In the genomic region with DNA sequence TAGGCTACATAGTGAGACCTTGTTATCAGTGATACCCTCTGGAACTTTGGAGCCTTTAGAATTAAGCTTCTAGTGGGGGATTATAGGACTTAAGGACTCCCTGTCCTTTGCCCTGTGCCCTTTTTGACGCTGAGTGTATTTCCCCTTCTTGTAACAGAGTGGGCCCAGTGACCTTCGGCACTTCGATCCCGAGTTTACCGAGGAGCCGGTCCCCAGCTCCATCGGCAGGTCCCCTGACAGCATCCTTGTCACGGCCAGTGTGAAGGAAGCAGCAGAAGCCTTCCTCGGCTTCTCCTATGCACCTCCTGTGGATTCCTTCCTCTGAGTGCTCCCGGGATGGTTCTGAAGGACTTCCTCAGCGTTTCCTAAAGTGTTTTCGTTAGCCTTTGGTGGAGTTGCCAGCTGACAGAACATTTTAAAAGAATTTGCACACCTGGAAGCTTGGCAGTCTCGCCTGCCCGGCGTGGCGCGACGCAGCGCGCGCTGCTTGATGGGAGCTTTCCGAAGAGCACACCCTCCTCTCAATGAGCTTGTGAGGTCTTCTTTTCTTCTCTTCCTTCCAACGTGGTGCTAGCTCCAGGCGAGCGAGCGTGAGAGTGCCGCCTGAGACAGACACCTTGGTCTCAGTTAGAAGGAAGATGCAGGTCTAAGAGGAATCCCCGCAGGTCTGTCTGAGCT, we compare ENCODE assay signal across 10 mouse cellular contexts.
A peak's percentile ranks its signal among the peaks of the same experiment; 100 is the strongest.
DNase-seq lines count a peak whose midpoint lies in the region; ATAC-seq and TF ChIP-seq lines count a peak whose summit lies in the region.
"Had no signal": no experiment of that assay in that cellular context is flagged by ENCODE, and none has a peak within 500 bp of the region (broad histone marks: within the 10 kb centered on the region; RNA-seq: fewer than 3 reads in every experiment).

No protein-coding gene starts in this region.

- no peaks in the 10 kb centered on the region for H3K9me3 ChIP-seq in stomach, postnatal 0 days (ENCODE audit: control insufficient read depth, low read length)

- peak; percentile 34 for DNase-seq in gastrocnemius, adult 2 months
- DNase-seq in gastrocnemius, postnatal 25 days = no peak
- peak; percentile 18 for DNase-seq in right cerebral cortex, postnatal 14 days
- no peak for DNase-seq in right cerebral cortex, postnatal 4 days
- DNase-seq in kidney, postnatal 25 days = peak; percentile 13 to 62
- no peak for DNase-seq in stomach, postnatal 0 days (ENCODE audit: low spot score)
- DNase-seq in spleen, postnatal 14 days (ENCODE audit: low spot score in 2 of 2) = no peak
- no peak for DNase-seq in gastrocnemius, postnatal 36 days
- DNase-seq: cerebellum, postnatal 10 days; layer of hippocampus, postnatal 36 days had no signal

- WGBS in stomach, postnatal 0 days = 81% methylated on average over 28 of the region's 28 CpGs

- peak overlapping the region; percentile 38 for H3K4me2 ChIP-seq in stomach, postnatal 0 days (replicated peaks; ENCODE audit: low read depth)

- TF ChIP-seq EP300 in stomach, postnatal 0 days (optimal IDR thresholded peaks at IDR 0.05) = no peak

- no peaks in the 10 kb centered on the region for H3K4me1 ChIP-seq in stomach, postnatal 0 days (replicated peaks; ENCODE audit: control insufficient read depth, insufficient read depth)

- no peak for ATAC-seq in stomach, postnatal 0 days (ENCODE audit: low FRiP score, low TSS enrichment)

- peaks cover 21% of the 10 kb centered on the region; the same call in 1 of the 2 replicates for H3K36me3 ChIP-seq in stomach, postnatal 0 days (ENCODE audit: control insufficient read depth, insufficient read depth, low read length)

- no peak overlapping the region for H3K9ac ChIP-seq in stomach, postnatal 0 days (ENCODE audit: low read length)

- intact Hi-C loops in gastrocnemius, adult 2 months (cut with DNase I) = no loop called here
- intact Hi-C loops in gastrocnemius, postnatal 36 days (cut with DNase I) = no loop called here

- peak overlapping the region; percentile 99 for H3K27ac ChIP-seq in gastrocnemius, adult 2 months
- H3K27ac ChIP-seq in stomach, postnatal 0 days (replicated peaks) = no peak overlapping the region

- peak overlapping the region; percentile 84 for H3K4me3 ChIP-seq in gastrocnemius, adult 2 months
- H3K4me3 ChIP-seq in stomach, postnatal 0 days (ENCODE audit: low read depth, low read length) = peak overlapping the region; percentile 28

- H3K27me3 ChIP-seq in stomach, postnatal 0 days (ENCODE audit: control insufficient read depth, insufficient read depth, low read length) = no peaks in the 10 kb centered on the region

- TF ChIP-seq CTCF in gastrocnemius, adult 2 months (IDR thresholded peaks at IDR 0.05) = no peak
- TF ChIP-seq CTCF in stomach, postnatal 0 days (IDR thresholded peaks at IDR 0.05; ENCODE audit: low read depth) = no peak

Comparison
In these comparisons a context has a peak if more than half of its experiments do, and no peak if none do; other contexts are left out.
1. DNase-seq: peak in gastrocnemius, adult 2 months (single experiment), right cerebral cortex, postnatal 14 days (single experiment) and kidney, postnatal 25 days (2 of 2); none in gastrocnemius, postnatal 25 days (single experiment), right cerebral cortex, postnatal 4 days (single experiment), stomach, postnatal 0 days (single experiment), spleen, postnatal 14 days (0 of 2) and gastrocnemius, postnatal 36 days (0 of 2).